Comparison of ENCODE assay signal across 21 mouse cellular contexts in genomic region chr12:84163586-84164110, GRCm38 (mm10). TPM values are rescaled to one million over a fixed set of nuclear protein-coding genes. Genes with fewer than 3 reads are reported as not detected.
DNase-seq lines count a peak whose midpoint lies in the region; ATAC-seq and TF ChIP-seq lines count a peak whose summit lies in the region.
"Had no signal": no experiment of that assay in that cellular context is flagged by ENCODE, and none has a peak within 500 bp of the region (broad histone marks: within the 10 kb centered on the region; RNA-seq: fewer than 3 reads in every experiment).

No protein-coding gene starts in this region.

- 66% methylated on average over 11 of the region's 11 CpGs for WGBS in hindbrain, postnatal 0 days
- 72% methylated on average over 11 of the region's 11 CpGs for WGBS in hindbrain, embryonic 12.5 days
- WGBS in lung, adult 2 months, result 45% methylated on average over 11 of the region's 11 CpGs
- WGBS in liver, embryonic 15.5 days (ENCODE audit: insufficient replicate concordance), result 83% methylated on average over 11 of the region's 11 CpGs

- no peak overlapping the region for H3K4me3 ChIP-seq in hindbrain, postnatal 0 days (ENCODE audit: low read length)
- no peak overlapping the region for H3K4me3 ChIP-seq in hindbrain, embryonic 12.5 days
- H3K4me3 ChIP-seq in lung, adult 2 months (replicated peaks; ENCODE audit: extremely low read depth, low read depth, low read length), result no peak overlapping the region
- no peak overlapping the region for H3K4me3 ChIP-seq in ES-Bruce4 (ENCODE audit: low read depth, low read length)
- no peak overlapping the region for H3K4me3 ChIP-seq in liver, embryonic 15.5 days (replicated peaks)
- H3K4me3 ChIP-seq: embryonic facial prominence, embryonic 12.5 days; forebrain, embryonic 10.5 days; hindbrain, embryonic 10.5 days; kidney, embryonic 15.5 days; lung, embryonic 15.5 days; stomach, embryonic 15.5 days had no signal

- no peak overlapping the region for H3K27ac ChIP-seq in hindbrain, postnatal 0 days
- no peak overlapping the region for H3K27ac ChIP-seq in hindbrain, embryonic 12.5 days
- H3K27ac ChIP-seq in ES-Bruce4 (ENCODE audit: insufficient read depth, low read length), result peak overlapping the region; percentile 8; the same call in 1 of the 2 replicates
- H3K27ac ChIP-seq in liver, embryonic 15.5 days (replicated peaks), result peak overlapping the region; percentile 15
- H3K27ac ChIP-seq: embryonic facial prominence, embryonic 12.5 days; forebrain, embryonic 10.5 days; hindbrain, embryonic 10.5 days; kidney, embryonic 15.5 days; lung, embryonic 15.5 days; stomach, embryonic 15.5 days had no signal

- TF ChIP-seq CTCF in hindbrain, postnatal 0 days (IDR thresholded peaks at IDR 0.05; ENCODE audit: low read depth), result peak; percentile 28; the same call in 1 of the 2 replicates
- TF ChIP-seq CTCF in lung, adult 2 months (IDR thresholded peaks at IDR 0.05; ENCODE audit: insufficient read depth, low read length), result 0 out of 2 replicates have a peak, but pooled peaks have one; percentile 5
- TF ChIP-seq CTCF in ES-Bruce4 (IDR thresholded peaks at IDR 0.05; ENCODE audit: low read depth, low read length), result no peak

- no peak overlapping the region for H3K4me2 ChIP-seq in hindbrain, postnatal 0 days (ENCODE audit: low read depth, low read length)
- H3K4me2 ChIP-seq in hindbrain, embryonic 12.5 days (replicated peaks), result no peak overlapping the region
- no peak overlapping the region for H3K4me2 ChIP-seq in liver, embryonic 15.5 days
- H3K4me2 ChIP-seq: embryonic facial prominence, embryonic 12.5 days; kidney, embryonic 15.5 days; lung, embryonic 15.5 days; stomach, embryonic 15.5 days had no signal

- no peak for DNase-seq in hindbrain, postnatal 0 days (ENCODE audit: low spot score)
- no peak for DNase-seq in lung, adult 2 months
- DNase-seq in lung, postnatal 4 days, result no peak
- DNase-seq in thymus, adult 18-20 months, result no peak
- no peak for DNase-seq in kidney, adult 11 months
- DNase-seq: cerebellum, adult 11 months; cerebellum, adult 9-10 months; cerebellum, postnatal 36 days; right cerebral cortex, postnatal 25 days had no signal

- 0 out of 2 replicates have a peak, but pooled peaks have one; percentile 33 for ATAC-seq in hindbrain, postnatal 0 days
- ATAC-seq in hindbrain, embryonic 12.5 days (ENCODE audit: low FRiP score), result no peak
- ATAC-seq in liver, embryonic 15.5 days (ENCODE audit: insufficient read depth), result no peak
- ATAC-seq: forebrain, embryonic 16.5 days; hindbrain, embryonic 16.5 days; midbrain, embryonic 16.5 days had no signal

- H3K9ac ChIP-seq in hindbrain, postnatal 0 days (replicated peaks; ENCODE audit: low read length), result no peak overlapping the region
- H3K9ac ChIP-seq in hindbrain, embryonic 12.5 days, result no peak overlapping the region
- H3K9ac ChIP-seq in ES-Bruce4 (ENCODE audit: low read depth, poor library complexity, severe bottlenecking), result no peak overlapping the region
- H3K9ac ChIP-seq in liver, embryonic 15.5 days, result no peak overlapping the region
- H3K9ac ChIP-seq: embryonic facial prominence, embryonic 12.5 days; kidney, embryonic 15.5 days; lung, embryonic 15.5 days; stomach, embryonic 15.5 days had no signal

- no peaks in the 10 kb centered on the region for H3K4me1 ChIP-seq in hindbrain, postnatal 0 days (ENCODE audit: insufficient read depth, low read length)
- no peaks in the 10 kb centered on the region; the same call in 1 of the 2 replicates for H3K4me1 ChIP-seq in hindbrain, embryonic 12.5 days
- H3K4me1 ChIP-seq in lung, adult 2 months (ENCODE audit: control insufficient read depth, insufficient read depth, low read length), result peaks cover 28% of the 10 kb centered on the region
- no peaks in the 10 kb centered on the region for H3K4me1 ChIP-seq in ES-Bruce4 (ENCODE audit: control insufficient read depth, insufficient read depth, low read length)
- peaks cover 62% of the 10 kb centered on the region for H3K4me1 ChIP-seq in liver, embryonic 15.5 days (replicated peaks)

- TF ChIP-seq POLR2A in lung, adult 2 months (IDR thresholded peaks at IDR 0.05; ENCODE audit: borderline replicate concordance, extremely low read depth, low read depth, low read length), result no peak
- TF ChIP-seq POLR2A in ES-Bruce4 (IDR thresholded peaks at IDR 0.05; ENCODE audit: insufficient read depth, low read length), result no peak

- peaks cover 3% of the 10 kb centered on the region; the same call in 1 of the 2 replicates for H3K36me3 ChIP-seq in hindbrain, postnatal 0 days (ENCODE audit: insufficient read depth, low read length)
- peaks cover 28% of the 10 kb centered on the region for H3K36me3 ChIP-seq in hindbrain, embryonic 12.5 days
- H3K36me3 ChIP-seq in ES-Bruce4 (ENCODE audit: control insufficient read depth, insufficient read depth, low read length, poor library complexity, severe bottlenecking), result peaks cover 8% of the 10 kb centered on the region
- peaks cover 99% of the 10 kb centered on the region for H3K36me3 ChIP-seq in liver, embryonic 15.5 days (replicated peaks)

- H3K9me3 ChIP-seq in hindbrain, postnatal 0 days (ENCODE audit: low read length), result no peaks in the 10 kb centered on the region
- H3K9me3 ChIP-seq in hindbrain, embryonic 12.5 days (replicated peaks), result no peaks in the 10 kb centered on the region
- no peaks in the 10 kb centered on the region for H3K9me3 ChIP-seq in ES-Bruce4 (replicated peaks; ENCODE audit: control insufficient read depth, insufficient read depth, low read length, poor library complexity, severe bottlenecking)
- H3K9me3 ChIP-seq in liver, embryonic 15.5 days (replicated peaks), result no peaks in the 10 kb centered on the region
- H3K9me3 ChIP-seq: embryonic facial prominence, embryonic 12.5 days; forebrain, embryonic 10.5 days; hindbrain, embryonic 10.5 days; kidney, embryonic 15.5 days; lung, embryonic 15.5 days; stomach, embryonic 15.5 days had no signal

- no peak for TF ChIP-seq EP300 in ES-Bruce4 (IDR thresholded peaks at IDR 0.05; ENCODE audit: insufficient read depth, low read depth, low read length)

- no peaks in the 10 kb centered on the region for H3K27me3 ChIP-seq in hindbrain, postnatal 0 days (ENCODE audit: insufficient read depth, low read length)
- H3K27me3 ChIP-seq in hindbrain, embryonic 12.5 days, result no peaks in the 10 kb centered on the region
- H3K27me3 ChIP-seq in ES-Bruce4 (ENCODE audit: control insufficient read depth, insufficient read depth, low read length, poor library complexity, severe bottlenecking), result no peaks in the 10 kb centered on the region
- H3K27me3 ChIP-seq in liver, embryonic 15.5 days, result no peaks in the 10 kb centered on the region
- H3K27me3 ChIP-seq: embryonic facial prominence, embryonic 12.5 days; kidney, embryonic 15.5 days; lung, embryonic 15.5 days; stomach, embryonic 15.5 days had no signal

RNA-seq across cellular contexts. Expression of gene Pnma1, which starts 15.4 kb away (rescaled TPM):
- total RNA-seq in hindbrain, postnatal 0 days (2014; rRNA removed), result 2.5 and 3.8 TPM in 2 replicates
- 4.2 and 4.5 TPM in 2 replicates for polyA plus RNA-seq in hindbrain, postnatal 0 days (2015; fragmentation: Nextera tagmentation; extraction: Ambion mirVana)
- 3.8 and 4.2 TPM in 2 replicates for polyA plus RNA-seq in hindbrain, embryonic 12.5 days (2016; fragmentation: Nextera tagmentation; extraction: Ambion mirVana)
- polyA plus RNA-seq in lung, adult 2 months (2012; rRNA removed), result 0.84 and 1.3 TPM in 2 replicates
- polyA plus RNA-seq in ES-Bruce4 (2011; ENCODE audit: insufficient read depth, insufficient read length, low read depth, missing spikeins), result 0.38 TPM in 1 of 2 replicates, not detected in the other
- 0.16 and 0.24 TPM in 2 replicates for polyA plus RNA-seq in liver, embryonic 15.5 days (2015; fragmentation: Nextera tagmentation; extraction: Ambion mirVana)

RNA-seq across cellular contexts. Expression of gene Dnal1, which starts 49.5 kb away (rescaled TPM):
- total RNA-seq in hindbrain, postnatal 0 days (2014; rRNA removed), result 9.7 and 10.9 TPM in 2 replicates
- polyA plus RNA-seq in hindbrain, postnatal 0 days (2015; fragmentation: Nextera tagmentation; extraction: Ambion mirVana), result 6.8 and 9.7 TPM in 2 replicates
- polyA plus RNA-seq in hindbrain, embryonic 12.5 days (2016; fragmentation: Nextera tagmentation; extraction: Ambion mirVana), result 8.7 and 11.2 TPM in 2 replicates
- 4.6 and 9.2 TPM in 2 replicates for polyA plus RNA-seq in lung, adult 2 months (2012; rRNA removed)
- polyA plus RNA-seq in ES-Bruce4 (2011; ENCODE audit: insufficient read depth, insufficient read length, low read depth, missing spikeins), result 13.3 and 15.1 TPM in 2 replicates
- polyA plus RNA-seq in liver, embryonic 15.5 days (2015; fragmentation: Nextera tagmentation; extraction: Ambion mirVana), result 0.23 and 0.24 TPM in 2 replicates

RNA-seq across cellular contexts. Expression of gene Elmsan1, which starts 55.0 kb away (rescaled TPM):
- total RNA-seq in hindbrain, postnatal 0 days (2014; rRNA removed), result 9.3 and 11.5 TPM in 2 replicates
- polyA plus RNA-seq in hindbrain, postnatal 0 days (2015; fragmentation: Nextera tagmentation; extraction: Ambion mirVana), result 2.7 and 3.0 TPM in 2 replicates
- polyA plus RNA-seq in hindbrain, embryonic 12.5 days (2016; fragmentation: Nextera tagmentation; extraction: Ambion mirVana), result 7.2 and 8.0 TPM in 2 replicates
- polyA plus RNA-seq in lung, adult 2 months (2012; rRNA removed), result 26.5 and 29.5 TPM in 2 replicates
- polyA plus RNA-seq in ES-Bruce4 (2011; ENCODE audit: insufficient read depth, insufficient read length, low read depth, missing spikeins), result 28.3 and 30.1 TPM in 2 replicates
- 7.7 and 8.7 TPM in 2 replicates for polyA plus RNA-seq in liver, embryonic 15.5 days (2015; fragmentation: Nextera tagmentation; extraction: Ambion mirVana)

Comparison
In these comparisons a context has a peak if more than half of its experiments do, and no peak if none do; other contexts are left out.
1. H3K27ac ChIP-seq: peak in ES-Bruce4 (single experiment) and liver, embryonic 15.5 days (single experiment); none in hindbrain, postnatal 0 days (single experiment) and hindbrain, embryonic 12.5 days (single experiment).